Mouse (Mus musculus) brain, adult 10 weeks (tissue): Measurements from ENCODE around the gene 3110070M22Rik. TPM values are rescaled to one million over a fixed set of nuclear protein-coding genes. Genes with fewer than 3 reads are reported as not detected.

ENCODE experiments used
- polyA plus RNA-seq: library from polyadenylated mRNA; stranded (reverse); fragments of 350-450 nt; fragmentation: Illumina TruSeq; extraction: RNeasy Lipid Tissue Mini Kit (QIAGEN cat#74804); gene quantifications from one replicate; pipeline ENCODE4 v1.2.3, GENCODE M21; 2015; ENCODE audit warnings: low read depth, low replicate concordance

Gene 3110070M22Rik
- polyA plus RNA-seq = 2.3 TPM

GRCm38 (mm10) chr13:119487880-119488580 is at the start of gene 3110070M22Rik, which contains the start of gene Tmem267:
Gene 3110070M22Rik (minus strand): TSS chr13:119488383.
Gene Tmem267 (plus strand): TSS chr13:119488039.

GRCm38 (mm10) chr13:119462596-119463560 is 25.3 kb downstream of the 3110070M22Rik start, which contains the start of gene 4833420G17Rik:
Gene 4833420G17Rik (plus strand): TSS chr13:119462768.

Other genes starting within 250 kb of the 3110070M22Rik start
- 117 TPM for gene Paip1, start 59.8 kb downstream of the 3110070M22Rik start, polyA plus RNA-seq
- 39.1 TPM for gene 4833420G17Rik, start 25.6 kb downstream of the 3110070M22Rik start, polyA plus RNA-seq
- gene Tmem267, start 344 bp downstream of the 3110070M22Rik start, polyA plus RNA-seq = 50.5 TPM
- 2.5 TPM for gene Ccl28, start 135.4 kb upstream of the 3110070M22Rik start, polyA plus RNA-seq
- 199 TPM for gene Hmgcs1, start 202.0 kb upstream of the 3110070M22Rik start, polyA plus RNA-seq